Mouse (Mus musculus) brain, embryonic 14.5 days (tissue): ENCODE measurements around the gene Hoxd8.

Source experiments
- CTCF ChIP-seq: fragments of 200-500 bp; IDR thresholded peaks from 2 replicates; pipeline ENCODE4 v1.5.1; 2012; ENCODE audit warnings: inconsistent platforms, mild to moderate bottlenecking, moderate library complexity, borderline replicate concordance; ENCODE audit not compliant: insufficient read depth, insufficient read length; ENCODE audit errors: extremely low read depth
- POLR2A ChIP-seq: fragments of 200-500 bp; IDR thresholded peaks from 2 replicates; pipeline ENCODE4 v1.6.1; 2012; ENCODE audit warnings: mild to moderate bottlenecking, inconsistent platforms, borderline replicate concordance; ENCODE audit not compliant: poor library complexity, insufficient read depth, insufficient read length, severe bottlenecking; ENCODE audit errors: extremely low read depth

GRCm38 (mm10) chr2:74713239-74714150, 9.1 kb downstream of the Hoxd8 start:
- TF ChIP-seq POLR2A (no peak), CTCF (no peak)
